Mouse (Mus musculus): ENCODE measurements around the gene Slc16a3. TPM values are rescaled to one million over a fixed set of nuclear protein-coding genes. Genes with fewer than 3 reads are reported as not detected.

The Slc16a3 gene
- polyA plus RNA-seq, 2 experiments = 23.5 to 31.6 TPM

GRCm38 (mm10) chr11:120990126-120990781 lies 42.0 kb downstream of the Slc16a3 start:
- WGBS (ENCODE audit: insufficient replicate concordance) = 2% methylated on average over 32 of the region's 35 CpGs
- H3K4me1 ChIP-seq (replicated peaks; ENCODE audit: control insufficient read depth in 2 of 2, insufficient read depth in 2 of 2, low read length in 1 of 2) = peaks cover 29 to 50% of the 10 kb centered on the region in 2 experiments
- H3K4me3 ChIP-seq (ENCODE audit: insufficient read depth in 1 of 2, low read depth in 2 of 2, low read length in 2 of 2) = peak overlapping the region; percentile 81 to 94
- ATAC-seq (ENCODE audit: insufficient read depth) (peak; percentile 71), DNase-seq (ENCODE audit: low read depth in 3 of 3, low spot score in 3 of 3) (no peak)
- H3K36me3 ChIP-seq (replicated peaks; ENCODE audit: control insufficient read depth, insufficient read depth, low read depth) = peaks cover 7% of the 10 kb centered on the region
- H3K9ac ChIP-seq (replicated peaks) = peak overlapping the region; percentile 96
- no peaks in the 10 kb centered on the region for H3K27me3 ChIP-seq (ENCODE audit: control insufficient read depth, insufficient read depth, low read length)
- H3K27ac ChIP-seq = peak overlapping the region; percentile 81
- TF ChIP-seq CTCF (IDR thresholded peaks at IDR 0.05; ENCODE audit: low read depth) = no peak
- TF ChIP-seq EP300 (IDR thresholded peaks at IDR 0.05; ENCODE audit: low read depth) = no peak
- H3K9me3 ChIP-seq (ENCODE audit: control insufficient read depth, low read length) = no peaks in the 10 kb centered on the region
- H3K4me2 ChIP-seq (ENCODE audit: low read depth) = peak overlapping the region; percentile 82

DNA sequence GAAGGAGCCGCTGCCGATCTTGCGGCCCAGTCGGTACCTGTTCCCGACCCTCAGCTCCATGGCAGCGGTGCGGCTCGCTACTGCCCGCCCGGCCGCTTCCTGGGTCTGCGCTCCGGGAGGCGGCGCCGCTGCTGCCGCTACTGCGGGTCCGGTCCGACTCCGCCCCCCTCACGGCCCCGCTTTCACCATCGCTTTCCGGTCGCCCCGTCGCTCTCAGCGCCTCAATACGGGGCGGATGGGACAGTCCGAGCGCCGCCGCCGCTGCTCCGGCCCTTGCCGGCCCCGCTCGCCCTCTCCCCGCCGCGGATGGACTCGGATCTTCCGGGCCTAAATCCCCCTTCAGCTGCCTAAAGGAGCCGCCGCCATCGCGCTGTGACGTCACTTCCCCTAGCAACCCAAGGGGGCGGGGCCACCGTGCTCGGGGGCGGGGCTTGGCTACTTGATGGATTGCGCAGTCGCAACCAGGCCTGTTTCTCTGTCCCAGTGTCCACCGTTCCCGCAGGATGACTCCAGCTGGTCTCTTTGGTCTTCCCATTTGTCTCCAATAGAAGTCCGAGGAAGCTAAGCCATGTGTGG lies 42.8 kb downstream of the Slc16a3 start, which contains the start of gene Csnk1d:
Gene Csnk1d, minus strand, starts transcription at position 380 of the 576 bp plus-strand sequence.
- ATAC-seq (ENCODE audit: insufficient read depth) = peak; percentile 80
- H3K4me1 ChIP-seq (replicated peaks; ENCODE audit: control insufficient read depth in 2 of 2, insufficient read depth in 2 of 2, low read length in 1 of 2) = peaks cover 23 to 44% of the 10 kb centered on the region in 2 experiments

GRCm38 (mm10) chr11:120991791-120992190 lies 43.5 kb downstream of the Slc16a3 start:
- peaks cover 21 to 43% of the 10 kb centered on the region in 2 experiments for H3K4me1 ChIP-seq (replicated peaks; ENCODE audit: control insufficient read depth in 2 of 2, insufficient read depth in 2 of 2, low read length in 1 of 2)
- H3K27me3 ChIP-seq (ENCODE audit: control insufficient read depth, insufficient read depth, low read length) = no peaks in the 10 kb centered on the region
- H3K4me3 ChIP-seq (ENCODE audit: insufficient read depth in 1 of 2, low read depth in 2 of 2, low read length in 2 of 2) = peak overlapping the region; percentile 69 to 94
- H3K9me3 ChIP-seq (ENCODE audit: control insufficient read depth, low read length) = no peaks in the 10 kb centered on the region
- H3K27ac ChIP-seq = no peak overlapping the region
- no peaks in the 10 kb centered on the region for H3K36me3 ChIP-seq (replicated peaks; ENCODE audit: control insufficient read depth, insufficient read depth, low read depth)
- peak overlapping the region; percentile 61 for H3K9ac ChIP-seq (replicated peaks)
- WGBS (ENCODE audit: insufficient replicate concordance) = 49% methylated on average over 3 of the region's 3 CpGs
- peak overlapping the region; percentile 82 for H3K4me2 ChIP-seq (ENCODE audit: low read depth)
- no peak for TF ChIP-seq CTCF (IDR thresholded peaks at IDR 0.05; ENCODE audit: low read depth)
- no peak for TF ChIP-seq EP300 (IDR thresholded peaks at IDR 0.05; ENCODE audit: low read depth)
- ATAC-seq (ENCODE audit: insufficient read depth) (peak; percentile 0; the same call in 1 of the 2 replicates), DNase-seq (ENCODE audit: low read depth in 3 of 3, low spot score in 3 of 3) (no peak)

More for the DNA sequence above, 42.8 kb downstream of the Slc16a3 start, which contains the start of gene Csnk1d:
- peak; percentile 85 to 89 (median 85) for DNase-seq (ENCODE audit: low read depth in 3 of 3, low spot score in 3 of 3)
- H3K27me3 ChIP-seq (ENCODE audit: control insufficient read depth, insufficient read depth, low read length) = no peaks in the 10 kb centered on the region
- H3K9me3 ChIP-seq (ENCODE audit: control insufficient read depth, low read length) = no peaks in the 10 kb centered on the region
- H3K27ac ChIP-seq = peak within 1 kb of the TSS; percentile 81
- H3K4me2 ChIP-seq (ENCODE audit: low read depth) = peak within 1 kb of the TSS; percentile 82
- peak within 1 kb of the TSS; percentile 81 to 94 for H3K4me3 ChIP-seq (ENCODE audit: insufficient read depth in 1 of 2, low read depth in 2 of 2, low read length in 2 of 2)
- H3K9ac ChIP-seq (replicated peaks) = peak within 1 kb of the TSS; percentile 96
- under 1% methylated on average over 58 of the region's 59 CpGs for WGBS (ENCODE audit: insufficient replicate concordance)
- TF ChIP-seq CTCF (IDR thresholded peaks at IDR 0.05; ENCODE audit: low read depth) = no peak
- TF ChIP-seq EP300 (IDR thresholded peaks at IDR 0.05; ENCODE audit: low read depth) = 0 out of 2 replicates have a peak, but pooled peaks have one; percentile 8
- H3K36me3 ChIP-seq (replicated peaks; ENCODE audit: control insufficient read depth, insufficient read depth, low read depth) = peaks cover 2% of the 10 kb centered on the region

GRCm38 (mm10) chr11:120993080-120993479 lies 44.8 kb downstream of the Slc16a3 start:
- ATAC-seq (ENCODE audit: insufficient read depth) (no peak), DNase-seq (ENCODE audit: low read depth in 3 of 3, low spot score in 3 of 3) (no peak)
- Histone ChIP-seq H3K4me2 (ENCODE audit: low read depth) (no peak overlapping the region), H3K9me3 (ENCODE audit: control insufficient read depth, low read length) (no peaks in the 10 kb centered on the region), H3K27me3 (ENCODE audit: control insufficient read depth, insufficient read depth, low read length) (no peaks in the 10 kb centered on the region), H3K4me3 (ENCODE audit: insufficient read depth in 1 of 2, low read depth in 2 of 2, low read length in 2 of 2) (no peak overlapping the region), H3K36me3 (replicated peaks; ENCODE audit: control insufficient read depth, insufficient read depth, low read depth) (no peaks in the 10 kb centered on the region), H3K4me1 (replicated peaks; ENCODE audit: control insufficient read depth in 2 of 2, insufficient read depth in 2 of 2, low read length in 1 of 2) (peaks cover 15 to 32% of the 10 kb centered on the region in 2 experiments), H3K27ac (no peak overlapping the region), H3K9ac (replicated peaks) (no peak overlapping the region)
- WGBS (ENCODE audit: insufficient replicate concordance) = 88% methylated on average over 3 of the region's 3 CpGs
- TF ChIP-seq CTCF (IDR thresholded peaks at IDR 0.05; ENCODE audit: low read depth) (no peak), EP300 (IDR thresholded peaks at IDR 0.05; ENCODE audit: low read depth) (no peak)

DNA sequence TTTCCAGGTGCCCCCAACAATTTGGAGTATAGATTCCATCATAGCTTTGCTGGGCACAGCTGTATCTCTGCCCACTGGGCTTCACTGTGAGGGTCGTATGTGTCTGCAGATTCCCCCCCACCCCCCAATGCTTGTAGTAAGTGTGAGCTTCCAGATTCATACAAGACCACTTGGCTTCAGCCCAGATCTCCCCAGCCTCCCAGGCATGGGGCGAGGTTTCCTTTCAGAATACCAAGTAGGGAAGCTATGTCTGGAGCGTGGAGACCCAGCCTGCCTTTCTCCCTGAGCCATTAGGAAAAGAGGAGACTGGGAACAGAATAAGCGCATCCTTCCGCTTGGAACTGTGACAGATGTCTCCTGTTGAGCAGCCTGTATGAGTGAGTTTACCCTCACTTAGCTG lies 45.3 kb downstream of the Slc16a3 start:
- no peak for TF ChIP-seq CTCF (IDR thresholded peaks at IDR 0.05; ENCODE audit: low read depth)
- no peak for TF ChIP-seq EP300 (IDR thresholded peaks at IDR 0.05; ENCODE audit: low read depth)
- no peaks in the 10 kb centered on the region for H3K36me3 ChIP-seq (replicated peaks; ENCODE audit: control insufficient read depth, insufficient read depth, low read depth)
- ATAC-seq (ENCODE audit: insufficient read depth) (no peak), DNase-seq (ENCODE audit: low read depth in 3 of 3, low spot score in 3 of 3) (no peak)
- H3K27ac ChIP-seq = no peak overlapping the region
- no peaks in the 10 kb centered on the region for H3K27me3 ChIP-seq (ENCODE audit: control insufficient read depth, insufficient read depth, low read length)
- H3K9me3 ChIP-seq (ENCODE audit: control insufficient read depth, low read length) = no peaks in the 10 kb centered on the region
- H3K4me2 ChIP-seq (ENCODE audit: low read depth) = no peak overlapping the region
- H3K4me1 ChIP-seq (replicated peaks; ENCODE audit: control insufficient read depth in 2 of 2, insufficient read depth in 2 of 2, low read length in 1 of 2) = peaks cover 14 to 27% of the 10 kb centered on the region in 2 experiments
- 78% methylated on average over 5 of the region's 5 CpGs for WGBS (ENCODE audit: insufficient replicate concordance)
- H3K9ac ChIP-seq (replicated peaks) = no peak overlapping the region
- H3K4me3 ChIP-seq (ENCODE audit: insufficient read depth in 1 of 2, low read depth in 2 of 2, low read length in 2 of 2) = no peak overlapping the region

All from liver, embryonic 14.5 days (tissue).